Mouse (Mus musculus) limb, embryonic 10.5 days (tissue): ENCODE results near the gene Eif2b4. TPM values are rescaled to one million over a fixed set of nuclear protein-coding genes. Genes with fewer than 3 reads are reported as not detected.
"Not testable (repeated sequence)": the region's sequence is repeated elsewhere in the genome, so short reads cannot be mapped to it uniquely, and the experiment has no call there.

Experiments
- DNase-seq: peaks from one replicate; pipeline ENCODE4 v3.0.0-alpha.2; 2017; ENCODE audit warnings: low spot score
- H3K27ac ChIP-seq: fragments of 300-500 bp; sonication (generic); 2 replicates; pipeline ENCODE4 v1.5.1; 2016; ENCODE audit warnings: mild to moderate bottlenecking
- H3K27me3 ChIP-seq: fragments of 300-500 bp; sonication (generic); 2 replicates; pipeline ENCODE4 v1.6.1; 2016; ENCODE audit warnings: low read depth, mild to moderate bottlenecking; ENCODE audit not compliant: poor library complexity, severe bottlenecking
- H3K36me3 ChIP-seq: fragments of 300-500 bp; sonication (generic); 2 replicates; pipeline ENCODE4 v1.6.1; 2016; ENCODE audit warnings: mild to moderate bottlenecking, moderate library complexity
- H3K4me1 ChIP-seq: fragments of 300-500 bp; sonication (generic); 2 replicates; pipeline ENCODE4 v1.6.1; 2016
- H3K4me3 ChIP-seq: fragments of 300-500 bp; sonication (generic); 2 replicates; pipeline ENCODE4 v1.5.1; 2016; ENCODE audit warnings: mild to moderate bottlenecking, moderate library complexity
- H3K9me3 ChIP-seq: fragments of 300-500 bp; sonication (generic); replicated peaks from 2 replicates; pipeline ENCODE4 v1.6.1; 2016; ENCODE audit warnings: mild to moderate bottlenecking
- WGBS: fragments of 180-500 bp; shearing (Covaris S2); methylation state at CpG from one replicate; pipeline ENCODE4 v1.1.7; 2016; 5-methylcytosine and 5-hydroxymethylcytosine counted together
- polyA plus RNA-seq: library from polyadenylated mRNA; unstranded; fragments of >200 nt; fragmentation: Nextera tagmentation; extraction: Ambion mirVana; gene quantifications from 2 replicates; pipeline ENCODE4 v1.2.1, GENCODE M21; 2016

Eif2b4 gene
- polyA plus RNA-seq, 1 experiment from 2014 or later = 85.7 TPM

GRCm38 (mm10) chr5:31218294-31218693 lies 25.1 kb upstream of the Eif2b4 start:
- Histone ChIP-seq H3K27me3 (no peaks in the 10 kb centered on the region), H3K36me3 (peaks cover 11% of the 10 kb centered on the region; the same call in 1 of the 2 replicates), H3K4me1 (peaks cover 5% of the 10 kb centered on the region; the same call in 1 of the 2 replicates), H3K4me3 (no peak overlapping the region), H3K9me3 (no peaks in the 10 kb centered on the region), H3K27ac (no peak overlapping the region)
- 63% methylated on average over 7 of the region's 7 CpGs for WGBS
- no peak for DNase-seq

- not testable (repeated sequence) for H3K9me3 ChIP-seq, H3K4me1 ChIP-seq, H3K4me3 ChIP-seq, H3K27ac ChIP-seq, DNase-seq, H3K27me3 ChIP-seq
- WGBS = 88% methylated on average over 6 of the region's 6 CpGs
- peaks cover 11% of the 10 kb centered on the region; the same call in 1 of the 2 replicates for H3K36me3 ChIP-seq
These were observed 23.3 kb upstream of the Eif2b4 start for GRCm38 (mm10) chr5:31216554-31216953.

- Histone ChIP-seq H3K9me3 (peaks cover 4% of the 10 kb centered on the region; the same call in 1 of the 2 replicates), H3K27me3 (no peaks in the 10 kb centered on the region), H3K27ac (no peak overlapping the region), H3K4me3 (no peak overlapping the region), H3K36me3 (peaks cover 81% of the 10 kb centered on the region), H3K4me1 (peaks cover 21% of the 10 kb centered on the region)
- no peak for DNase-seq
- WGBS = 96% methylated on average over 6 of the region's 6 CpGs
These were observed 11.2 kb upstream of the Eif2b4 start for GRCm38 (mm10) chr5:31204421-31204820.

DNA sequence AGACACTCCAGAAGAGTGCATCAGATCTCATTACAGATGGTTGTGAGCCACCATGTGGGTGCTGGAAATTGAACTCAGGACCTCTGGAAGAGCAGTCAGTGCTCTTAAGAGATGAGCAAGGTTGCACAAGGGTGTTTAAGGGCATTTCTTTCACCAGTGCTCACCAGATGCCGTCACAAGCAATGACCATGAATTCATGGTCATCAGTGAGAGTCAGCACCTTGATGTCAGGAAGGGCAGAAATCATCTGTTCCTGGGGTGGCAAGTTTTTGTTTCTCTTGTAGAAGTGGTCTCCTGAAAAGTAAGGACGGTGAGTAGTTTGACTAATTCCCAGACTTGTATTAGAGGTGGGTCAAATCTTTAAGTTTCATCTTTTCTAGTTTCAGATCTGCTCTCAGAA lies 10.6 kb upstream of the Eif2b4 start:
- DNase-seq = no peak
- no peaks in the 10 kb centered on the region for H3K27me3 ChIP-seq
- H3K4me1 ChIP-seq = peaks cover 21% of the 10 kb centered on the region
- H3K4me3 ChIP-seq = no peak overlapping the region
- peaks cover 85% of the 10 kb centered on the region for H3K36me3 ChIP-seq
- peaks cover 4% of the 10 kb centered on the region; the same call in 1 of the 2 replicates for H3K9me3 ChIP-seq
- H3K27ac ChIP-seq = no peak overlapping the region
- WGBS = 87% methylated on average over 2 of the region's 2 CpGs

DNA sequence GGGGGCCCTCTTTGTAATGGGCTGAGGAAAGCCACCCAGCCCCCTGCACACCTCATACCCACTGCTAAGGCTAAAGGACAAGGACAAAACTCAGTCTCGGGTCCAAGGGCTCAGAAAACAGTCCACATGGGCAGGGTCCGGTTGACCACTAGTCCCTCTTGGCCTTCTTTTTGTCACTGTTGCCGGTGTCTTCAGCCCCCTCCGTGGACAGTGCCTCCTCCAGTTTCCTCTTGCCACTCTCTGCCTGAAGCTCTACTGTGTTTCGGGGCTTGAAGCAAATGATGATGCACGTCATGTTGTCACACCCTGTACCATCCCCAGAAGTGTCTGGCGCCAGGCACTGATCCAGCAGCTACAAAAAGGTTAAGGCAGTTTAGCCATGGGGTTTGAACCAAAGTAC lies 9.7 kb upstream of the Eif2b4 start:
- Histone ChIP-seq H3K27ac (peak overlapping the region; percentile 95), H3K4me1 (peaks cover 21% of the 10 kb centered on the region), H3K36me3 (peaks cover 85% of the 10 kb centered on the region), H3K27me3 (no peaks in the 10 kb centered on the region), H3K4me3 (peak overlapping the region; percentile 87), H3K9me3 (peaks cover 4% of the 10 kb centered on the region; the same call in 1 of the 2 replicates)
- 85% methylated on average over 7 of the region's 7 CpGs for WGBS
- DNase-seq = no peak

GRCm38 (mm10) chr5:31201742-31202590 lies 8.7 kb upstream of the Eif2b4 start, which contains the start of gene Zfp513:
TSS of gene Zfp513 (minus strand) at chr5:31202303.
- H3K27me3 ChIP-seq = no peaks in the 10 kb centered on the region
- peak; percentile 96 for DNase-seq
- H3K27ac ChIP-seq = peak within 1 kb of the TSS; percentile 95
- peaks cover 21% of the 10 kb centered on the region for H3K4me1 ChIP-seq
- WGBS = under 1% methylated on average over 53 of the region's 53 CpGs
- peaks cover 4% of the 10 kb centered on the region; the same call in 1 of the 2 replicates for H3K9me3 ChIP-seq
- peaks cover 85% of the 10 kb centered on the region for H3K36me3 ChIP-seq
- peak within 1 kb of the TSS; percentile 87 for H3K4me3 ChIP-seq

DNA sequence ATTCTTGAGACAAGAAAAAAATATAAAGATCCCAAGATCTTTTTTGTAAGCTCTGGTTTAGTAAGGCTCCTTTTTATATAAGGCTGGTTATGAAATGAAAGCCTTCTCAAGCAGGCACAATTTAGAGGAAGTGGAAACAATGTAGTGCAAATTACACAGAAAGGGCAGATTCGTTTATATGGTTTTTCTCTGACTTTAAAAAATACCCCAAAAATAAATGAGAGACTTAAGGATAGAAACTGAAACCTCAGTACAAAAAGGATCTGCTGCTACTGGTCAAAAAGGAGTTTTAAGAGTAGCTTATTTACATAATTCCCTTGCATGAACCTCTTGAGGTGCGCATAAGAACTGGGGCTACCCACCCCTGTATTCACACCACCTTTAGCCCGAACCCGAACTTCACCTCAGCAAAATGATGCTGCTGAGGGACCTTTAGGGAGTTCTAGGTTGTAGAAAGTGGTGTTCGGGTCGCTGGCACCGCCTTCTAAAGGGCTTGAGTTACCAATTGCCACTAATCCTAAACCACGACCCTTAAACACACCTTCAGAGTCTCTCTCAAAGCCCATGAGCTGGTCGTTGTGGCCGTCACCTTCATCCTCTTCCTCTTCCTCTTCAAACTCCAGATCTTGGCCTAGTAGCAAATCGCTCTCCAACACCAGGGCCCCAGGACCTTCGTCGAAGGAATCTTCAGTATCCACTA lies 8.0 kb upstream of the Eif2b4 start:
- WGBS = 23% methylated on average over 13 of the region's 13 CpGs
- peak overlapping the region; percentile 95 for H3K27ac ChIP-seq
- DNase-seq = no peak
- H3K36me3 ChIP-seq = peaks cover 87% of the 10 kb centered on the region
- H3K9me3 ChIP-seq = peaks cover 4% of the 10 kb centered on the region; the same call in 1 of the 2 replicates
- peaks cover 21% of the 10 kb centered on the region for H3K4me1 ChIP-seq
- no peaks in the 10 kb centered on the region for H3K27me3 ChIP-seq
- peak overlapping the region; percentile 87 for H3K4me3 ChIP-seq

DNA sequence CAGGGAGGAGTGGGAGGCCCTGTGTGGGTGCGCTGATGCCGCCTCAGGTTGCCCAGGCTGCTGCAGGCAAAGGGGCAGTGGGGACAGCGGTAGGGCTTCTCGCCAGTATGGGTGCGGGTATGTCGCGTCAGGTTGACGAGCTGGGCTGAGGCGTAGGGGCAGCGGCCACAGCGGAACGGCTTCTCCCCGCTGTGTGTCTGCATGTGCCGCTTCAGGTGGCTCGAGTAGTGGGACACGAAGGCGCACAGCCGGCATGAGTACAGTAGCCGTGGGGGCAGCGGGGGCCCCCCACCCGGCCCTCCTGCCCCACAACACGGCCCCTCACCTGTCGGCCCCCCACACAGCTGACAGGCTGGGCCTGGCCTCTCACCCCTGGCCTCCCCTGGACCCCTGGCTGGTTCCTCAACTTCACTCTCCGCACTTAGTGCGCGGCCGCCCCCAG lies 7.1 kb upstream of the Eif2b4 start:
- Histone ChIP-seq H3K27me3 (no peaks in the 10 kb centered on the region), H3K4me3 (peak overlapping the region; percentile 87), H3K36me3 (peaks cover 87% of the 10 kb centered on the region), H3K9me3 (peaks cover 4% of the 10 kb centered on the region; the same call in 1 of the 2 replicates), H3K4me1 (peaks cover 21% of the 10 kb centered on the region), H3K27ac (no peak overlapping the region)
- 91% methylated on average over 27 of the region's 27 CpGs for WGBS
- no peak for DNase-seq

DNA sequence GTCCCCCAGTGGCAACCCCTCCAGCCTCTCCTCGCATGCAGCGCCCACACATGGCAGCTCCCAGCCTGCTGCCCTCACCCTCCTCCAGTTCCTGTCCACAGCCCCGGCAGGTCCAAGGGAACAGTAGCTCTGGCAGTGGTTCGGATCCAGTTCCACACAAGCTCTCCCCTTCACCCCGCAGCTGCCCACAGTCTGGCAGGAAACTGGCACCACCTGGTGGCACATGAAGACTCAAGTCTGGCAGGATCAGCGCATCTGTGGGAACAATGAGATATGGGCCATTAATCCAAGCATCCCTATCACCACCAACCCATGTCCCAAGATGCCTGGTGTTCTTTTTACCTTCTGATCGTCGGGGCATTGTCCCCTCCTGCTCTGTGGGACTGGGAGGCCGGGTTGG lies 6.7 kb upstream of the Eif2b4 start:
- Histone ChIP-seq H3K9me3 (peaks cover 4% of the 10 kb centered on the region; the same call in 1 of the 2 replicates), H3K27ac (no peak overlapping the region), H3K4me1 (peaks cover 21% of the 10 kb centered on the region), H3K4me3 (no peak overlapping the region; the same call in 1 of the 2 replicates), H3K27me3 (no peaks in the 10 kb centered on the region), H3K36me3 (peaks cover 87% of the 10 kb centered on the region)
- 92% methylated on average over 9 of the region's 9 CpGs for WGBS
- no peak for DNase-seq

DNA sequence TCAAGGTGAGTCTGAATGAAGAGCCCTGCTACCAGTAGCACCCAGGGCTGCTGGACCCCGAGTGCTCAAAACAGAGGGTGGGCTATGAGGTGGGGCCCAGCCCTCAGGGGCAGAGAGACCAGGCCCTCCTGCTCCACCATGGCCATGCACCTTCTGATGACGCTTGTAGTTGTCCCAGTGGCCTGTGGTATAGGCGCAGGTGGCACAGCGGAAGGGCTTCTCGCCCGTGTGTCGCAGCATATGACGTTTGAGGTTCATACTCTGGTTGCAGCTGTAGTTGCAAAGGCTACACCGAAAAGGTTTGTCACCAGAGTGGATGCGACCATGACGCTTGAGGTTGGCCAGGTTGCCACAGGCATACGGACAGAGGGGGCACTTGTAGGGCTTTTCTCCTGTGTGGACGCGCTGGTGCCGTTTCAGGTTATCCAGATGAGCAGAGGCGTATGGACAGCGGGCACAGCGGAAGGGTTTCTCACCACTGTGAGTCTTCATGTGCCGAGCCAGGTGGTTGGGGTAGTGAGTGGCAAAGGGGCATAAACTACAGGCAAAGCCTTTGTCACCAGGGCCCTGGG lies 6.2 kb upstream of the Eif2b4 start:
- Histone ChIP-seq H3K4me3 (no peak overlapping the region), H3K4me1 (peaks cover 21% of the 10 kb centered on the region), H3K36me3 (peaks cover 87% of the 10 kb centered on the region), H3K27me3 (no peaks in the 10 kb centered on the region), H3K9me3 (peaks cover 4% of the 10 kb centered on the region; the same call in 1 of the 2 replicates), H3K27ac (no peak overlapping the region)
- 94% methylated on average over 19 of the region's 19 CpGs for WGBS
- no peak for DNase-seq

GRCm38 (mm10) chr5:31198616-31199320 lies 5.5 kb upstream of the Eif2b4 start:
- Histone ChIP-seq H3K27ac (no peak overlapping the region), H3K27me3 (no peaks in the 10 kb centered on the region), H3K9me3 (peaks cover 4% of the 10 kb centered on the region; the same call in 1 of the 2 replicates), H3K36me3 (peaks cover 85% of the 10 kb centered on the region), H3K4me1 (peaks cover 27% of the 10 kb centered on the region), H3K4me3 (no peak overlapping the region)
- WGBS = 84% methylated on average over 5 of the region's 5 CpGs
- no peak for DNase-seq

DNA sequence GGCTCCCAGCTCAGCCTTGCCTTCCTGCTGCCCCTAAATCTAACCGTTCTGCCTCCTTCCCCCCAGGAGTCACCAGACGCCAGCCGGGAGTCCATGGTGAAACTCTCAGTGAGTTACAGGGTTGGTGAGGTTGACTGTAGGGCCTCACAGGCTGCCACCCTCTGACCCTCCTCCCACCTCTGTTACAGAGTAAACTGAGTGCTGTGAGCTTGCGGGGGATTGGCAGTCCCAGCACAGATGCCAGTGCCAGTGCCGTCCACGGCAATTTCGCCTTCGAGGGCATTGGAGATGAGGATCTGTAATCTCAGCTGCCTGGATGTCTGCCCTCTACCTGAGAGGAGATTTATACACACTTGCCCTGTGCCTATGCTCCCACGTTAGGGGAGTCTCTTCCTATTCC lies 4.9 kb upstream of the Eif2b4 start:
- 91% methylated on average over 9 of the region's 9 CpGs for WGBS
- Histone ChIP-seq H3K4me3 (no peak overlapping the region), H3K27ac (no peak overlapping the region), H3K27me3 (no peaks in the 10 kb centered on the region), H3K4me1 (peaks cover 29% of the 10 kb centered on the region), H3K9me3 (peaks cover 4% of the 10 kb centered on the region; the same call in 1 of the 2 replicates), H3K36me3 (peaks cover 79% of the 10 kb centered on the region)
- no peak for DNase-seq
